Mouse (Mus musculus) adrenal gland, adult 2 months (tissue): ENCODE results near the gene Hdac9. TPM values are rescaled to one million over a fixed set of nuclear protein-coding genes. Genes with fewer than 3 reads are reported as not detected.

Experiments used
- DNase-seq: peaks from one replicate; pipeline ENCODE4 v3.0.0; 2021
- polyA plus RNA-seq: library from polyadenylated mRNA; depleted of rRNA; stranded (reverse); fragments of >200 nt; gene quantifications from 2 replicates; pipeline ENCODE4 v1.2.3, GENCODE M21; 2012
- total RNA-seq, 2 experiments: library from RNA; stranded (reverse); gene quantifications; 2 replicates each; pipeline ENCODE4 v1.2.3; 2021

Gene Hdac9
- total and polyA plus RNA-seq, 3 experiments: 0.15 to 1.6 (median 0.95) TPM

GRCm38 (mm10) chr12:34806528-34806927 lies 110.4 kb downstream of the Hdac9 start:
- DNase-seq: no peak

GRCm38 (mm10) chr12:34803721-34804120 lies 113.2 kb downstream of the Hdac9 start:
- DNase-seq: no peak

- no peak for DNase-seq
Observed at GRCm38 (mm10) chr12:34802308-34802707, 114.6 kb downstream of the Hdac9 start.

GRCm38 (mm10) chr12:34801752-34802151 lies 115.1 kb downstream of the Hdac9 start:
- no peak for DNase-seq

- DNase-seq: no peak
Observed at GRCm38 (mm10) chr12:34797389-34797788, 119.5 kb downstream of the Hdac9 start.

- no peak for DNase-seq
Observed at GRCm38 (mm10) chr12:34795487-34795886, 121.4 kb downstream of the Hdac9 start.

GRCm38 (mm10) chr12:34792113-34792452 lies 124.8 kb downstream of the Hdac9 start:
- DNase-seq: no peak

- no peak for DNase-seq
Observed at GRCm38 (mm10) chr12:34791213-34792112, 125.4 kb downstream of the Hdac9 start.

- DNase-seq: no peak
Observed at GRCm38 (mm10) chr12:34789031-34789982, 127.6 kb downstream of the Hdac9 start.

- no peak for DNase-seq
Observed at GRCm38 (mm10) chr12:34787380-34787779, 129.5 kb downstream of the Hdac9 start.

- DNase-seq: no peak
Observed at GRCm38 (mm10) chr12:34783574-34783973, 133.3 kb downstream of the Hdac9 start.

GRCm38 (mm10) chr12:34779368-34779957 lies 137.4 kb downstream of the Hdac9 start:
- no peak for DNase-seq

GRCm38 (mm10) chr12:34776170-34776569 lies 140.7 kb downstream of the Hdac9 start:
- peak; percentile 21 for DNase-seq

GRCm38 (mm10) chr12:34774071-34774470 lies 142.8 kb downstream of the Hdac9 start:
- DNase-seq: no peak

- DNase-seq: no peak
Observed at GRCm38 (mm10) chr12:34767226-34767775, 149.6 kb downstream of the Hdac9 start.

- DNase-seq: no peak
Observed at GRCm38 (mm10) chr12:34747266-34747665, 169.6 kb downstream of the Hdac9 start.

GRCm38 (mm10) chr12:34725204-34725603 lies 191.7 kb downstream of the Hdac9 start:
- DNase-seq: no peak

GRCm38 (mm10) chr12:34724274-34724673 lies 192.6 kb downstream of the Hdac9 start:
- no peak for DNase-seq

GRCm38 (mm10) chr12:34722831-34723490 lies 193.9 kb downstream of the Hdac9 start:
- DNase-seq: no peak

GRCm38 (mm10) chr12:34720906-34721305 lies 196.0 kb downstream of the Hdac9 start:
- no peak for DNase-seq

- DNase-seq: no peak
Observed at GRCm38 (mm10) chr12:34714266-34714939, 202.5 kb downstream of the Hdac9 start.
